Mouse (Mus musculus) frontal cortex, postnatal 25 days (tissue): ENCODE results near the gene Lrrc51.
"Not testable (repeated sequence)": the region's sequence is repeated elsewhere in the genome, so short reads cannot be mapped to it uniquely, and the experiment has no call there.

Source experiments
- DNase-seq, 2 experiments: peaks; one replicate each; pipeline ENCODE4 v3.0.0; 2022; ENCODE audit warnings: low spot score in 2 of 2

Gene Lrrc51

GRCm38 (mm10) chr7:101933751-101934240 lies at the start of gene Lrrc51, which contains the start of gene Numa1:
Gene Lrrc51 (minus strand): TSS chr7:101933895.
Gene Numa1 (plus strand): TSS chr7:101934111.
- DNase-seq: peak; percentile 90 to 93

GRCm38 (mm10) chr7:101982735-101983134 lies 49.0 kb upstream of the Lrrc51 start:
- no peak for DNase-seq

GRCm38 (mm10) chr7:101974505-101974904 lies 40.8 kb upstream of the Lrrc51 start:
- DNase-seq: no peak

- DNase-seq: no peak
Observed at GRCm38 (mm10) chr7:101973730-101974129, 40.0 kb upstream of the Lrrc51 start.

GRCm38 (mm10) chr7:101971721-101972120 lies 38.0 kb upstream of the Lrrc51 start:
- DNase-seq: no peak

GRCm38 (mm10) chr7:101970821-101971461 lies 37.2 kb upstream of the Lrrc51 start:
- DNase-seq: peak; percentile 40 to 59

GRCm38 (mm10) chr7:101970429-101970775 lies 36.7 kb upstream of the Lrrc51 start:
- DNase-seq: peak; percentile 65 to 76

- DNase-seq: peak; percentile 66 to 76
Observed at GRCm38 (mm10) chr7:101969694-101970428, 36.2 kb upstream of the Lrrc51 start.

- DNase-seq: no peak
Observed at GRCm38 (mm10) chr7:101968751-101969150, 35.1 kb upstream of the Lrrc51 start.

GRCm38 (mm10) chr7:101967256-101967655 lies 33.6 kb upstream of the Lrrc51 start:
- DNase-seq: no peak

- no peak for DNase-seq
Observed at GRCm38 (mm10) chr7:101965606-101966005, 31.9 kb upstream of the Lrrc51 start.

- no peak for DNase-seq
Observed at GRCm38 (mm10) chr7:101964551-101964950, 30.9 kb upstream of the Lrrc51 start.

- DNase-seq: no peak
Observed at GRCm38 (mm10) chr7:101963621-101964020, 29.9 kb upstream of the Lrrc51 start.

- no peak for DNase-seq
Observed at GRCm38 (mm10) chr7:101962829-101963228, 29.1 kb upstream of the Lrrc51 start.

GRCm38 (mm10) chr7:101956911-101957310 lies 23.2 kb upstream of the Lrrc51 start:
- DNase-seq: no peak

GRCm38 (mm10) chr7:101956481-101956880 lies 22.8 kb upstream of the Lrrc51 start:
- no peak for DNase-seq

- DNase-seq: no peak
Observed at GRCm38 (mm10) chr7:101955862-101956261, 22.2 kb upstream of the Lrrc51 start.

GRCm38 (mm10) chr7:101955276-101955675 lies 21.6 kb upstream of the Lrrc51 start:
- no peak for DNase-seq

GRCm38 (mm10) chr7:101954163-101954562 lies 20.5 kb upstream of the Lrrc51 start:
- no peak for DNase-seq

- no peak for DNase-seq
Observed at GRCm38 (mm10) chr7:101952098-101952497, 18.4 kb upstream of the Lrrc51 start.

- DNase-seq: no peak
Observed at GRCm38 (mm10) chr7:101951648-101952047, 18.0 kb upstream of the Lrrc51 start.

GRCm38 (mm10) chr7:101949008-101949407 lies 15.3 kb upstream of the Lrrc51 start:
- not testable (repeated sequence) for DNase-seq

GRCm38 (mm10) chr7:101939758-101940157 lies 6.1 kb upstream of the Lrrc51 start:
- no peak for DNase-seq
